Comparison of ENCODE assay signal across 23 mouse cellular contexts in genomic region chr5:88835053-88835452, GRCm38 (mm10). TPM values are rescaled to one million over a fixed set of nuclear protein-coding genes. Genes with fewer than 3 reads are reported as not detected.
DNase-seq lines count a peak whose midpoint lies in the region; ATAC-seq and TF ChIP-seq lines count a peak whose summit lies in the region.
"Had no signal": no experiment of that assay in that cellular context is flagged by ENCODE, and none has a peak within 500 bp of the region (broad histone marks: within the 10 kb centered on the region; RNA-seq: fewer than 3 reads in every experiment).

No protein-coding gene starts in this region.

- no peak overlapping the region for H3K4me3 ChIP-seq in kidney, embryonic 15.5 days (replicated peaks)
- H3K4me3 ChIP-seq in intestine, postnatal 0 days (ENCODE audit: low read depth, low read length): no peak overlapping the region
- no peak overlapping the region for H3K4me3 ChIP-seq in layer of hippocampus, adult 2 months
- H3K4me3 ChIP-seq: embryonic facial prominence, embryonic 10.5 days; erythroblast, embryonic 14.5 days; forebrain, embryonic 10.5 days; gastrocnemius, adult 2 months; heart, embryonic 13.5 days had no signal

- no peak for TF ChIP-seq CTCF in intestine, postnatal 0 days (IDR thresholded peaks at IDR 0.05; ENCODE audit: low read depth)
- no peak for TF ChIP-seq CTCF in layer of hippocampus, adult 2 months (conservative IDR thresholded peaks at IDR 0.05)

- no peaks in the 10 kb centered on the region for H3K9me3 ChIP-seq in kidney, embryonic 15.5 days (replicated peaks)
- no peaks in the 10 kb centered on the region for H3K9me3 ChIP-seq in intestine, postnatal 0 days (ENCODE audit: control insufficient read depth)
- H3K9me3 ChIP-seq: embryonic facial prominence, embryonic 10.5 days; forebrain, embryonic 10.5 days; G1E; heart, embryonic 13.5 days had no signal

- peak; percentile 8 for DNase-seq in kidney, adult 11 months
- peak; percentile 5 to 22 for DNase-seq in kidney, postnatal 36 days
- DNase-seq in kidney, postnatal 4 days: no peak
- no peak for DNase-seq in layer of hippocampus, adult 2 months (ENCODE audit: low spot score in 2 of 2)
- DNase-seq: adrenal gland, adult 8-10 months; adrenal gland, postnatal 36 days; B cell, adult 2 months; cerebellum, adult 2 months; cerebellum, postnatal 10 days; gastrocnemius, adult 2 months; gastrocnemius, postnatal 25 days; heart, postnatal 36 days had no signal

- H3K4me1 ChIP-seq in kidney, embryonic 15.5 days: no peaks in the 10 kb centered on the region
- 0 out of 2 replicates have a peak, but pooled peaks cover 4% of the 10 kb centered on the region for H3K4me1 ChIP-seq in intestine, postnatal 0 days (replicated peaks; ENCODE audit: control insufficient read depth, insufficient read depth, low read length)
- H3K4me1 ChIP-seq: embryonic facial prominence, embryonic 10.5 days had no signal

- H3K36me3 ChIP-seq in kidney, embryonic 15.5 days: no peaks in the 10 kb centered on the region
- no peaks in the 10 kb centered on the region for H3K36me3 ChIP-seq in intestine, postnatal 0 days (ENCODE audit: control insufficient read depth, insufficient read depth)
- H3K36me3 ChIP-seq: embryonic facial prominence, embryonic 10.5 days; forebrain, embryonic 10.5 days; G1E; heart, embryonic 13.5 days had no signal

- no peak overlapping the region for H3K27ac ChIP-seq in kidney, embryonic 15.5 days
- no peak overlapping the region for H3K27ac ChIP-seq in intestine, postnatal 0 days (ENCODE audit: low read depth, low read length)
- H3K27ac ChIP-seq in layer of hippocampus, adult 2 months: no peak overlapping the region
- H3K27ac ChIP-seq: embryonic facial prominence, embryonic 10.5 days; forebrain, embryonic 10.5 days; gastrocnemius, adult 2 months; heart, embryonic 13.5 days had no signal

- H3K27me3 ChIP-seq in kidney, embryonic 15.5 days: no peaks in the 10 kb centered on the region
- H3K27me3 ChIP-seq in intestine, postnatal 0 days (replicated peaks; ENCODE audit: control insufficient read depth, insufficient read depth, low read length): no peaks in the 10 kb centered on the region
- H3K27me3 ChIP-seq: heart, embryonic 13.5 days had no signal

- H3K9ac ChIP-seq in kidney, embryonic 15.5 days: no peak overlapping the region
- H3K9ac ChIP-seq in intestine, postnatal 0 days (ENCODE audit: low read depth, low read length): no peak overlapping the region
- H3K9ac ChIP-seq: heart, embryonic 13.5 days had no signal

- no peak for ATAC-seq in kidney, embryonic 15.5 days (replicated peaks; ENCODE audit: low FRiP score)
- ATAC-seq in intestine, postnatal 0 days: peak; percentile 83
- ATAC-seq in erythroblast, adult 5-6 weeks (replicated peaks; ENCODE audit: low FRiP score, poor library complexity, severe bottlenecking): no peak
- ATAC-seq: CD4-positive, CD25-positive, alpha-beta regulatory T cell, adult 4 months; forebrain, embryonic 14.5 days had no signal

- 82% methylated on average over 7 of the region's 7 CpGs for WGBS in kidney, embryonic 15.5 days
- WGBS in intestine, postnatal 0 days: 48% methylated on average over 7 of the region's 7 CpGs

- H3K4me2 ChIP-seq in kidney, embryonic 15.5 days: no peak overlapping the region
- H3K4me2 ChIP-seq in intestine, postnatal 0 days (replicated peaks; ENCODE audit: low read depth): no peak overlapping the region
- H3K4me2 ChIP-seq: heart, embryonic 13.5 days had no signal

RNA-seq across cellular contexts. Expression of gene Slc4a4, which starts 51.6 kb away (rescaled TPM):
- polyA plus RNA-seq in kidney, embryonic 15.5 days (2015; fragmentation: Nextera tagmentation; extraction: Ambion mirVana): 8.1 and 8.4 TPM in 2 replicates
- 4.6 and 5.4 TPM in 2 replicates for polyA plus RNA-seq in intestine, postnatal 0 days (2015; fragmentation: Nextera tagmentation; extraction: Ambion mirVana)
- not detected in 2 replicates for total RNA-seq in erythroblast, adult 5-6 weeks (2015; ENCODE audit: low replicate concordance)
- total RNA-seq in erythroblast, adult 5-6 weeks (2017; ENCODE audit: low replicate concordance): not detected in 2 replicates
- total RNA-seq in layer of hippocampus, adult 2 months (2021): 100 to 1,000 TPM; 154 to 161 TPM
- total RNA-seq: granulocyte monocyte progenitor cell, adult 5-6 weeks had no signal
- polyA plus RNA-seq: CD4-positive, CD25-positive, alpha-beta regulatory T cell, adult 4 months; erythroblast, embryonic 14.5 days; G1E had no signal

Comparison
In these comparisons a context has a peak if more than half of its experiments do, and no peak if none do; other contexts are left out.
1. DNase-seq: peak in kidney, adult 11 months (single experiment) and kidney, postnatal 36 days (2 of 2); none in kidney, postnatal 4 days (0 of 2) and layer of hippocampus, adult 2 months (0 of 2).
2. RNA of gene Slc4a4, which starts 51.6 kb away (total RNA-seq): 154 to 161 TPM in layer of hippocampus, adult 2 months; not detected in erythroblast, adult 5-6 weeks; every median in the first group is over 100 times any median in the second.